Mouse (Mus musculus) stomach, postnatal 0 days (tissue): ENCODE measurements at regions not wholly inside any gene's neighbourhood (a gene's known extent, or its start where the extent isn't known, plus 50 kb on each side); places are given as distances from the start of the nearest gene placed in this dataset.

Source experiments
- CTCF ChIP-seq: IDR thresholded peaks from 2 replicates; pipeline ENCODE4 v1.5.1; 2016; ENCODE audit warnings: antibody characterized with exemption, low read depth, mild to moderate bottlenecking, moderate library complexity
- EP300 ChIP-seq: optimal IDR thresholded peaks from 2 replicates; pipeline ENCODE3; 2016; ENCODE audit warnings: antibody characterized with exemption

- TF ChIP-seq CTCF (no peak), EP300 (no peak)
These were observed 58.4 kb upstream of the Etaa1 start for GRCm38 (mm10) chr11:18012085-18012484.
